Mouse (Mus musculus) bone marrow macrophage, adult 2 months (primary cell): ENCODE measurements around the gene Syngr2.

Source experiments
- CTCF ChIP-seq: IDR thresholded peaks from 2 replicates; pipeline ENCODE4 v1.5.1; 2012; ENCODE audit warnings: low read depth, mild to moderate bottlenecking, low read length, moderate library complexity
- POLR2A ChIP-seq: IDR thresholded peaks from 2 replicates; pipeline ENCODE4 v1.6.1; 2012; ENCODE audit warnings: mild to moderate bottlenecking, low read depth, low read length, borderline replicate concordance

DNA sequence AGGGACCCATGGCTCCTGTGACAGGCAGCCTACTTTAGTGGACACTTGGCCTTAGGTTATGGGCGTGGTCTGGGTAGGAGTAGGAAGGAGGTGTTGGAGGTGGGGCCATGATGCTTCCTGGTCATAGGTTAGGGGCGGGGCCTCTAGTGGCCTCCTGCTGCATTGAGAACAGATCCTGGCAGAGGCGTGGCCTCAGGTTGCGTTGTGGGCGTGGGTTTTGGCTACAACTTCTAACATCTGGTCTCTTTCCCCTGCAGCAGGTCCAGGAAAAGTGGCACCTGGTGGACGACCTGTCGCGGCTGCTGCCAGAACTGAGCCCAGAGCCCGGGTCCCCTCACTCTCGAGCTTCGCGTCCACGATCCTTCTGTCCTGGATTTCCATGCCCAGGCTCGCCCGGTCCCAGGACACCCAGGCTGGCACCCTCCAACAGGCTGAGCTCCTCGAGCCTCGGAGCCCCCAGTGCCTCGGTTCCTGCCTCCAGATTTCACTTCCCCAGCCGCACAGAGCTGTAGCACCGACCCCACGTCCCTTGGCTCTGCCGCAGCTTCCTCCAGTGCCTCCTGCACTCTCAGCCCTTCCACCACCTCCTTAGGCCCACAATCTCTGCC, 17.1 kb upstream of the Syngr2 start:
- no peak for TF ChIP-seq CTCF
- TF ChIP-seq POLR2A = no peak
